Mouse (Mus musculus): ENCODE measurements around the gene Ext2.

Gene Ext2

DNA sequence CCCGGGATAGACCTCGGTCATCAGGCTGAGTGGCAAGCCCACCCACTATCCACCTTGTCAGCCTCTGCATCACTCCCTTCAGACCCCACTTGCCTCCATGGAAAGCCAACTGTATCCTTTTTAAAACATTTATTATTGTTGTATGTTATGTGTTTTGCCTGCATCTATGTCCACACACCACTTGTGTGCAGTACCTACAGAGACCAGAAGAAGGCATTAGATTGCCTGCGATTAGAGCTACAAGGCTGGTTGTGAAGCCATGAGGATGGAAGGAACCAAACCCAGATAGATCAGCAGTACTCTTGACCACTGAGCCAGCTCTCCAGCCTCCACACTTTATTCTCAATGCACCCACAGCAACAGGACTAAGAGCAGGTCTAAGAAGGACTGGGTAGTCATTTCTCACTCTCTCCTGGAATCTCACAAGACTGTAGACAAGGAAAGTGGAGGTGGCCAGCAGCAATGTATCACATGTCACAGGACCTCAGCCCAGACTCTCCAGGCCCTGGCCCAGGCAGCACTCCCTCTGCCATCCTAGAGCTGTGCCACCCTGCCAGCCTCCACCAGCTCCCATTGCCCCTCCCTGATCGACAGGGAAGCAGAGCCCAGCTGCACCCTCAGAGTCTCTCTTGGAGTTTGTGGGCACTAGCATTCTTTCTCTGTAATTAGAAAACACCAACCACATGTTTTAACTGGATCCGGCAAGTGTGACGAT lies 15.7 kb downstream of the Ext2 start:
- no peak for DNase-seq (ENCODE audit: low spot score)

DNA sequence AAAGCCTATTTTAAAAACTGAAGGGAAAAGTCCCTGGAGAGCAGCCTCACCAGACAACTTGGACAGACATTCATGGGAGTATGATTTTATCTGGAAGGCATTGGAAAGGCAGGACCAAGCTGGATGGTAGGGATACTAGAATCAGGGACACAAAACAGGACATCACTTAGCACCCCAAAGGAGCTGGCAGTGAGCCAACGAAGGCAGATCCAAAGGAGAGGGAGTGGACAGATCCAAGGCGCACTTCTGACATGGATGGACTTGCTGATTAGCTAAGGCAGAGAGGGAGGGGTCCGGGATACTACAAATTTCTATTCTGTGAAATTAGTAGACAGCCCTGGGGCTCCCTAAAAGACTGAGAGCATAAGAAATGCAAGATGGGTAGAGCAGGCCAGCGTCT lies 16.8 kb downstream of the Ext2 start:
- DNase-seq (ENCODE audit: low spot score): no peak

DNA sequence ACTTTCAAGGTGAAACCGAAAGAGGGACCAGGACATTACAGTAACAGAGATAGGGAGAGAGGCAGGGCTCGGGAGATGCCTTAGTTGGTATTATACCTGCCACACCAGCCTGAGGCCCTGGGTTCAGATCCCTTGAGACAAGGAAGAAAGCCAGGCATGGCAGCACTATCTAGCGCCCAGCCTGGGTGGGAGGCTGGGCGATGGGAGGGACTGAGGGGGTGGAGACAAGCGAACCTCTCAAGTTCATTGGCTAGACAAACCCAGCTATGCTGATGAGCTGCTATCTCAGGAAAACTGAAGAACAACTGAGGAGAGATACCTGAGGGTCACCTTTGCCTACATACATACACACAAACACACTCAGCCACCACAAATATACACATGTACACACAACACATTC lies 17.3 kb downstream of the Ext2 start:
- no peak for DNase-seq (ENCODE audit: low spot score)

DNA sequence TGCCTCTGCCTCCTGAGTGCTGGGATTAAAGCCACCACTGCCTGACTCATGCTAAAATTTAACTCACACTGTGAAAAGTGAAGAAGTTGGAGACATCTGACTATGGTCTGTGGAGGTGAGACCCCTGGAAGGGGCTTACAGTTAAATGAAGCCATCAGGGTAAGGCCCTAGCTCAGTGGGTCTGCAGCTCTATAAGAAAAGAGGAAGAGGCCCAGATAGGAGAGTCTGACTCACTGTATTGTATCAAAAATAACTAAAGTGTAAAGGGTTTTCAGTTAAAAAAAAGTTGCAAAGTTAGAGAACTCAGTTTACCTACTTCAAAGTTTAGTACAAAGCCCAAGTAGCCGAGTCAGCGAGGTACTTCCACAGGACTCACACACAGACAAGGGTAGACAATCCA lies 19.4 kb downstream of the Ext2 start:
- DNase-seq (ENCODE audit: low spot score): no peak

DNA sequence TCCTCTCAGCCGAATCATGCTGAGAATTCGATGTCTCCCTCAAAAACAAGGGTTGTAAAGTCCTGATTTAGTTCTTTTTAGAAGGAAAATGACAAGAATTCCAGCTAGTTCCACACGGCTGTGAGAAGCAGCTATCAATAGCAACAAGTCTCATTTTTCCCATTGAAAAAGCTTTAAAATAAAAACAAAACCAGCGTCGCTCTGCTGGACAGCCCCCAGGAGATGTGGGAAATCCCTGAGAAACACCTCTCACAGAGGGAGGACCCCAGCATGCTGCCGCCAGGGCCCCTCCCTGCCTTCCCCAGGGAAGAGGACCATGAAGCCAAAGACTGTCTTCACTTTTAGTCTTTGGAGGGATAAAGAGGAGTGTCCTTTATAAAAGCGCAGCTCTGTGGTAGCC lies 21.3 kb downstream of the Ext2 start:
- DNase-seq (ENCODE audit: low spot score): no peak

DNA sequence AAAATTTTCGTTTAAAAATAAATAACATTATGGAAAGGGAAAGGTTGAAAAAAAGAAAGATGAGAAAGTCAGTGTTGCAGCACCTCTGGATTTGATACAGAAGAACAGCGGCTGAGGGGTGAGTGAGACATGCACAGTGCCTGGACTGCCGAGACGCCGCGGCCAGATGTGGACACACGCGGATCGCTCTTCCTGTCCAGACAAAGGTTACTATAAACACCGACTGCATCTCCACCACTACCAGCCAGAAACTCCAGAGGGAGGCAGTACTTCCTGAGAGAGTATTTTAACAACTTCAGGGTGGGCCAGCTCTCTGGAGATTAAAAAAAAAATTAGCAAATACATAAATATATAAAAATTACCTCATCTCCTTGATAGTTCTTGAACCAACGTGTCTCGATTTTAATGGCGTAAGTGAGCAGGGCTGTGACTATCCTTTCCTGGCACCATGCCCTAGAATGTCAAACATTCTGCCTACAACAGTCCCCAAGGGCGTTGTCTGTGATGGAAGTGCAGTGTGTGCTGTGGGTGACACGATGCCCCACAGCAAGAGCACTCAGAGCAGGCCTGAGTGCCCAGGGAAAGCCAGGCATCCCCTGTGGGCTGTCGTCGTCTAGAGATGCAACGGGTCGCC lies 25.1 kb downstream of the Ext2 start:
- no peak for DNase-seq (ENCODE audit: low spot score)

DNA sequence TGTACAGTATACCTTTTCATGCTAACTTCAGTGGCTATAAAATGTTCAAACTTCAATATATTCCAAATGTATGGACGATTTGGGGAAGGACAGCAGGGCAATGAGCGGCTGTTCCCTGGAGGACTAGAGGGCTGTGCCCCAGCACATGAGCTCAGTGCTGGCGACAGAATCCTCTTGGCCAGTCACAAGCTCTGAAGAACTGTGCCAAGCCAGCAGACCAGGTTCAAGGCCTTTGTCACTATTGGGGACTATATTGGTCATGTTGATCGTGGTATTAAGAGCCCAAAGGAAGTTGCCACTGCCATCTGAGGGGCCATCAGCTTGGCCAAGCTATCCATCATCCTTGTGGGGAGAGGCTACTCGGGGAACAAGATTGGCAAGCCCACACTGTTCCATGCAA lies 28.0 kb downstream of the Ext2 start:
- no peak for DNase-seq (ENCODE audit: low spot score)

DNA sequence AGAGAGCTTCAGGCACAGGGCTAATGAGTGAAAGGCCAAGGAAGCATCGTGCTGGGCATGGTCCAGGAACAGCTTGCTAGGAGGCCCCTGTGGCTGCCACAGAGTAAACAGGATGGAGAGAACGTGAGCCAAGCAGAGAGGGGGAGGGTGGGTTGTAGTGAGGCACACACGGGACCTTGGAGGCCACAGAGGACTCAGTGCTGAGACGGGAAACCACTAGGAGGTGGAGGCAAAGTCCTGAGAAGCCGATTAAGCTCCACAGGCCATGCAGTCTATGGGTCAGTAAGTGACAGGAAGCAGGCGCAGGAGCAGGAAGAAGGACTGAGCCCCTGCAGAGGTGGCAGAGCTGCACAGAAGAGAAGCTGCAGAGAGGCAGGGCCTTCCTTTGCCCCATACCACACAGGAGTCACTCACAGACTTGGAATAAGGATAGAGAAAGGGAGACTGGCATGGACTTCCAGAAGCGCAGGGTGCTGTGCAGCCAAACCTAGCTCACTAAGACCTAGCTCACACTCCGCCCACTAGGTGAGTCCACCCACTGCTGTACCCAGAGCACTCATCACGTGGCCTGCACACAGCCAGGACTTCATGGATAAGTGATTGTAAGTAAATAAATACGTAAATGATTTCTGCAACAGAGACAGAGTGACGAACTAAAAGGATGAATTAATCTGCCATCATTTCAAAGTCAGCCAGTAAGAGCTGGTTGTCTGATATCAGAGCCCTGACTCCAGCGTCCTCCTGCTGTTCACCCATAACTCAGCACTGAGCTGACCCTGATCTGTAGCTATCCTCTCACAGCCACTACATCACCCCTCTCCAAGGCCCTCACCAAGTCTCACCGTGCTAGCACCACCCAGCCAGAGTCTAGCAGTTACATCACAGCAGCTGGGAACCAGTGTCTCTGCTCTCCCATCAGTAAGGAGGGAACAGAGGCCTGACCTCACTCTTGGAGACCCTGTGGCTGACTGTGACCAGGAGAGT lies 30.6 kb downstream of the Ext2 start:
- no peak for DNase-seq (ENCODE audit: low spot score)

DNA sequence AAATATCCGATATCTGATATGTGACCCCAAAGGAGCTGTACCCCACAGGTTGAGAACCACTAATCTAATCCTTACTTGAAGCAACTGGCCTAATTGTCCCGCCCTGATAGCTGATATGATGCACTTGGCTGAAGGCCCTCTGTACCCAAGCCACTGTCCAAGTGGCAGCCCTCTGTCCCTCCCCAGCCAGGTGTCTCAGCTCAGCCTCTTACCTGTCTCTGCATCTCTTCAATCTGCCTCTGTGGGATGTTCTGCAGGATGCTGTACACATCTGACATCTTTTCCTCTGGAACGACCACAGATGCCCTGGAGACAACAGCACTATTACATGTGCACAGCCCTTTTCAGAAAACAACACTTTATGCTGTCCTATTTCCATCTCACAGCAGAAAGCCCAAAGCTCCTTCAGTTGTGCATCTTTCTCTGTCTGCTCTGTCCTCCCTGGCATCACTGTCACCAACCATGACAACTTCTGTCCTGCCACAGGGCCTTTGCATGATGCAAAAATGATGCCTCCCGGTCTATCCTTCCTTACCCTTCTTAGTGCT lies 31.5 kb downstream of the Ext2 start:
- no peak for DNase-seq (ENCODE audit: low spot score)

DNA sequence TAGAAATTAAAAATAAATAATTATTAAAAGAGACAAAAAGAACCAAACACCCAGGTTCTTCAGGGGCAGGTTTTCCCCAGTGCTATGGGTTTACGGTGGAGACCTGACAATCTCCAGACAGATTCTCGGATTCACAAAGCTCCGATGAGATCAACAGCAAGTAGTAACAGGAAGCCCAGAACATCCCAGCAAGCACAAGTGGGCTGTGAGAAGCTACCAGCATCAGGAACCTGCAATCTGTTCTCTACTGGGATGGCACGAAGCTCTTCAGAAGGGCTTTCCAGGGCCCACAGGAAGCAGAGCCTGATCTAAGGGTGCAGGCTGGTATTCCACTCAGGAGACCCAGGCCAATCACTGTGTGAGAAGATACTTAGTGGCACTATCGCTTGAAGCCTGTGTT lies 33.8 kb downstream of the Ext2 start:
- no peak for DNase-seq (ENCODE audit: low spot score)

DNA sequence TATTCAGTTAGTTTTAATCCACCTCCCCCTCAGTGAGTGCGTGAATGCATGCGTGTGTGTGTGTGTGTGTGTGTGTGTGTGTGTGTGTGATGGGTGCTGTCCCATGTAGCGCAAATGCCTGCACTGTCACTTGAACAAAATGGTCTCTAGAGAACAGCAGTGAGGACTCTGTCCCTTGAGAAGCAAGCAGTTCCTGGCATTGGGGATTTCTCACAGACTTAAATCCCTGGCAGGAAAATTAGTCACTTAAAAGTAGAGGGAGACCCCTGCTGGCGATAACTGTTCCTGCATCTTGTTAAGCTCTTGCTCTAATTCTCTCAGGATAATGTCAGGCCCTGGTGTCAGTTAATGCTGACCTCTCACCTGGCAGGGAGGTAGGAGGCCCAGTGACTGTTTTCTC lies 36.2 kb downstream of the Ext2 start:
- peak; percentile 29 for DNase-seq (ENCODE audit: low spot score)

DNA sequence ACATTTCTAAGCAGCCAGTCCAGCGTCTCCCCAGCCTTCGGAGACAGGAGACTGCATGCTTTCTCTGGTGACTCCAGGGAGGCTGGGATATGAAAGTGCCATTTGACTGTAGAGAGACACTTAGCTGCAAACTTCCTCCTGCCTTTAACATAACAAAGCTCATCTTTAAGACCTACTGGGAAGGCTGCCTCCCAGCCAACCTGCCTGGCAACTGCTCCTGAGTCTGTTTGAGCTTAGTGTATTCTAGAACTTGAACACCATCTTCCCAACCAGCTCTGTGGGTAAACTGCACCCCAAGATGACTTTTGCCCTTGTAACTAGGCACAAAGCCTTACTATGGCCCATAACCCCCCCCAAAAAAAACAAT lies 37.0 kb downstream of the Ext2 start:
- no peak for DNase-seq (ENCODE audit: low spot score)

DNA sequence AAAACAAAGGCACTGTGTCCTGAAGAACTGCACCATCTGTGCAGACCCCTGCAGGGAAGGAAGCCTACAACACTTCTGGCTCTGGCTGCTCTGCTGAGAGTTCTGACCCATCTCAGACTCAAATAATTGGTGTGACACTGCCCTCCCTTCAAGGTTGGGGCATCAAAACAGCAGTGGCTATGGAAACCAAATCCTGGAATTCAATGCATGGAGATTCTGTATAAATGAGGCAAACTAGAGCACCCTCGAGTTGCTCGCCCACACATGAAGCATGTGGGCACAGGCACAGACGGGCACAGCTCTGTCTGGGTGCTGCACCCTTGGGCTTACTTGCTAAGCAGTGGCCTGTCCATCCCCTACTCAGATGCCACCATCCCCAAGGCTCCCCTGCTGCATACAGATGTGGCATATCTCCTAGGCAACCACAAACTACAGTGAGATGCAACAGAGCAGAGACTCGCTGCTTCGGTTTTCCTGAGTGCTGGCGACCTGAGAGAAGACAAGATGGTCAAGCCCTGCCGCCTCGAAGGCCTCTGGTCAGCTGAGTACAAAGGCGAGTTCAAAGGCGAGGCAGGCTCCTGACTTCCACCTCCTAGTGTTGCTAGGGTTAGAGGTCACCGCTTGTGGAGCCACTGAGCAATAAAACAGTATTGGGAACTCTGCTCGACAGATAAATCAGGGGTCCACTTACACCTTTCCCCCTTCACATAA lies 37.5 kb downstream of the Ext2 start:
- DNase-seq (ENCODE audit: low spot score): no peak

DNA sequence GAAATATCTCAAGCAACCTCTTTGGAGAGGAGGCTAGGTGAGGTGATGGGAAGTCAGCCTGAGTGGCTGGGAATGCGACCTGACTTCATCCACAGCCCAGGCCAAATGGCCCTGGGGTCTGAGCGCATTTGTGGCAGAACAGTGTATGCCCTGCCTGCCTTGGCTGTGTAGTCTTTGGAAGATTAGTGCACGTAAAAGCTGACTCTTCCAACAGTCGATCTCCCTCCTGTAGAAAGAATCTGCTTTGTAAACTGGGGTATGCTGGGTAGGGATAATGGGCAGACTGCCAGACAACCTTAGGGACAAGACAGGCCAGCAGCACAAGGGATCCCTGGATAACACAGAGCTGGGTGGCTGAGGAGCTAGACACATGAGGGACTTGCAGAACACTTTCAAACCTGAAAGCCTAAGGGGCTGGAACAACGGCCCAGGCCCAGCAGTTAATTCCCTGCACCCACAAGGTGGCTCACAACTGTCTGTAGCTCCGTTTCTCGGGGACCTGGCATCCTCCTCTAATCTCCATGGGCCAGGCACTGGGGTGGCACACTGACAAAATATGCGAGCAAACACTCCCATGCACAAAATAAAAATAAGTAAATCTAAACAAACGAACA lies 38.3 kb downstream of the Ext2 start:
- DNase-seq (ENCODE audit: low spot score): no peak

DNA sequence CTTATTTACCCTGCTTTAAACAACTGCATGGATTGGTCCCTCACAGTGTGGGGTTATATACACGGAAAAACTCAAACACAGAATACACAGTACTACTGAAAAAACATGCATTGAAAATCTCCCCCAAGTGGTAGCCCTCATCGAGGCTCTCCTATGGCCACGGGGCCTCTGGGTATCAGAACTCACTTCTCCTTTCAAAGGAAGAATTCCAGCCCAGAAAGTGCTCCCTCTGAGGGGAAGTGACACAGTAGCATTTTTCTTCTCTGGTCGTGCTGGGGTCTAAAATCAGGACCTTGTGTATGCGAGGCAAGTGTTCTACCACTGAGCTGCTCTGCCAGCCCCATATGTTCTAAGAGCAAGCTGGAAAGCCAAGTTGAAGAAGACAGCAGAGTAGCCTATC lies 39.7 kb downstream of the Ext2 start:
- no peak for DNase-seq (ENCODE audit: low spot score)

DNA sequence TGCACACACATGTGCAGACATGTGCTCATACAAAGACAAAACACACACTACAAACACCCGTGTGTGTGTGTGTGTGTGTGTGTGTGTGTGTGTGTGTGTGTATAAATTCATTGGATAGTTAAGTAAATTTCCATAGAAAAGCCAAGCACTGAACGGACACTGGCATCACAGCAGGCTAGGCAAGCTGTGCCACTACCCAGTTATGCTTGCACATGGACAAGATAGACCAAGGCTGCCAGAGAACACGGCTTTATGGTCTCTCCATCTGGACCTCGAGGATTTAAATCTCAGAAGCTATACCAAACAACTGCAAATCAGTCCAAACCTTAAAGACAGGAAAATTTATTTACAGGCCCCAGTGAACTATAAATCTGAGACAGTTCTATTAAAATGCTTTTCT lies 40.2 kb downstream of the Ext2 start:
- DNase-seq (ENCODE audit: low spot score): no peak

DNA sequence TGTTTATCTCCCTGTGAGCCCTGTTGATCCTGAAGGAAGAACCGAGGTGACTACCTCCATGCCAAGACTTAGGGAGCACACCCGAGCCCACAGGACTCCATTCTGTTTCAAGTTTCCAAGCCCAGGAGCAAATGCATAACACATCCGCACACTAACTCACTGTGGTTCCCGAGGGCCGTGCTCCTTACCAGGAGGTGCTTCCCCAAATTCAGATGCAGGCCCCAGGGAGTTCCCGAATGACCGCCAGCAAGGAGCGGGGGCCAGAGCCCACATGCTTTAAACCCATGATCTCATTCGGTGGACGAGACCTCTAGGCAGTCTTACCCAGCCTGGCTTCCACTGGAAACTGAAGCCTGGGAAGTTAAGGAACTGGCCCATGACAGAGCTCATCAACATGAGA lies 41.8 kb downstream of the Ext2 start:
- no peak for DNase-seq (ENCODE audit: low spot score)

DNA sequence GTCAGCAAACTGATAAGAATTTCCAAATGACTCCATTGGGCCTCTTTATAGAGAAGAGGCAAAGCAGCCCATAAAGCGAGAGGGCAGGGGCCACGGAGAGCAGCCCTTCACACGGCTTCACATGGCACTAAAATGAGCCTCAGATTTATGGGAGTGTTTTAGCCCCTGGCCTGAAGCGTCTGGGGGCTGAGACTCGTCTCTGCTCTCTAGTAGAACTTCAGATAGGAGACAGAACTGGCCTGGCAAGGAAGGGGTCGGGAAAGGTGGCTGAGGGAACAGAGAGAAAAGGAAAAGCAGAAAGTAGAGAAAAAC lies 42.5 kb downstream of the Ext2 start:
- DNase-seq (ENCODE audit: low spot score): no peak

DNA sequence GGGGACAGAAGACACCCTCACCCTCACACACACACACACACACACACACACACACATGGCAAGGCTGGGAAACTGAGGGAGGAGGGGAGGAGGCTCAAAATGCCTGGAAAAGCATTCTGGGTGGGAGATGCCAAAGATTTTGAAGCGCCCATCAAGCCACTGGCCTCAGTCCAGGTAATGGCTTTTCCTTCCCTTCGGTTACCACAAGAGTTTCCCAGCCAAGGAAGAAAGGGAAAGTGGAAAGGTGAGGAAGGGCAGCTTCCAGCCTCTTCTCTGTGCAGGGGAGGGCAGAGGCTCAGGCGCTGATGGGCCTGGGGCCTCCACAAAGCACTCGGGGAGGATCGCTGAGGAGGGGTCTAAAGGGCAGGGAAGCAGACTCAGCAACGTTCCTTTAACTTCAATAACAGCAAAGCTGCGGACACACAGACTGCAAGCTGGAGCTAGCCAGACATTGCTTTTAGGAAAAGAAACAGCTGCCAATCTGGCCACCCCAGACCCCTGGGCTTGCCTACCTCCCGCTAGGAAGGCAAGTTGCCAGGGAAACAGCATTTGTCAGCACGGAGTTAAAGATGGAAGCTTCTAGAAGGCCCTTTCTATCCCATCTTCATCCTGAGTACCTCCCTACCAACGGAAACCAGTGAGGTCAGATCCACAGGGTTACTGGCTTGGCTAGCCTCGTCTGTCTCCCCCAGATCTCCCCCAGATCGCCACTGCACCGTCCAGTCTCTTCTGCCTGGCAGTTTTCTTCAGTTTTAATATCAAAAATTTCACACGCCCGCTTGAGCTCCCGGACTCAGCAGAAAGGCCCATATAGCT lies 43.1 kb downstream of the Ext2 start:
- DNase-seq (ENCODE audit: low spot score): no peak

DNA sequence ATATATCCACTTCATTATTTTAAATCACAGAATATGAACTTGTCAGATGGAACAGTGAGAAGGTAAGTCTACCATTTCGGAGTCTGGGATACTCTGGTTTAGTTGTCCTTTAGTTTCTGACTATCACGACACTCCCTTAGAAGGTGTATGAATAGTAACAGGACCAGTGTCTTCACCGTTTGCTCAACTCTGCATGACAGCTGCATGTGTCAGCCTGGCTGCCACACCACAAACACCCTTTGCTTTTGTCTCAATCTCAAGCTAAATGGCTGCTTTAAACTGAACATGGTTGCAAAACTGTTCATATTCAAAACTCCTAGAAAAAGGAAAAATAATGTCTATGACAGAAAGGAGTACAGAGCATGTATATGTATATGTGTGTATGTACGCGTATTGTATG lies 43.8 kb downstream of the Ext2 start:
- DNase-seq (ENCODE audit: low spot score): no peak

DNA sequence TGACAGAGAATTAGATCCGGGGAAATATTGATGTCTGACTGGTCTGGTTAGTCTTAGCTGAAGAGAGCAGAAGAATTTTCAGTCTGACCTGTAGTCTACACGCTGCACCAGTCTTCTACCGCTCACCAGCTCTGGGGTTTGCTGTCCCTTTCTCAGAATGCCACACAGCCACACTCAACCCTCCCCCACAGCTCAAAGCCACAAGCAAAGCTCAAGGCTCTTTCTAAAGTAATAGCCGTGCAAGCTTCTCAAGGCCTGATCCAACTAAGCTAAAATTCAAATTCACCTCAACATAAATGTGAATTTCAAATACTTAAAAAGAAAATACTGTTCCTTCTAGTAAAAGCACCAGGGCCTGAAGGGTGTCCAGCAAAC lies 45.3 kb downstream of the Ext2 start:
- no peak for DNase-seq (ENCODE audit: low spot score)
